Mouse (Mus musculus) testis, adult 10 weeks (tissue): Measurements from ENCODE around the gene Ick. TPM values are rescaled to one million over a fixed set of nuclear protein-coding genes. Genes with fewer than 3 reads are reported as not detected.

Source experiments
- polyA plus RNA-seq: library from polyadenylated mRNA; stranded (reverse); fragments of 350-450 nt; fragmentation: Illumina TruSeq; extraction: RNeasy Lipid Tissue Mini Kit (QIAGEN cat#74804); gene quantifications from one replicate; pipeline ENCODE4 v1.2.3, GENCODE M21; 2014; ENCODE audit warnings: low read depth, low replicate concordance

Gene Ick
- polyA plus RNA-seq: 19.0 TPM

DNA sequence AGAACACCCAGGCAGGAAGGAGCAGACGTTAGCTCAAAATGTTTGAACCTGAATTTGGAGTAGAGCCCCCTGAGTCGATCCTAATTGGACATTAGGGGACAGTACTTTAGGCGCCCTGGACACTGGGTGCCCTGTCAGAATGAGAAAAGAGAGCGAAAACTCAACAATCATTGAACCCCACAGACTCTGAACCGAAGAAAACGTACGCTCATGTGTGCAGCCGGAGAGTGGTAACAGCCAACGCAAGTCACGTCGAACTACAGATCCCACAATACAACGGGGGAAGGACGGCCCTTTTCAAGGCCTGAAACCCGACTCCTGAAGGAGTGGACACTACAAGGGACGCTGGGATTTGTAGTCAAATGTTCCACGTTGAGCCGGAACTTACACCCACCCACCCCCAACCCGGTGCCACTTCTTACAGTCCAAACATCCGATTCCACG lies at the start of gene Ick, which contains the start of gene Fbxo9:
TSS of gene Ick (plus strand) at position 397 of the 444 bp plus-strand sequence.
TSS of gene Fbxo9 (minus strand) at position 270 of the 444 bp plus-strand sequence.

DNA sequence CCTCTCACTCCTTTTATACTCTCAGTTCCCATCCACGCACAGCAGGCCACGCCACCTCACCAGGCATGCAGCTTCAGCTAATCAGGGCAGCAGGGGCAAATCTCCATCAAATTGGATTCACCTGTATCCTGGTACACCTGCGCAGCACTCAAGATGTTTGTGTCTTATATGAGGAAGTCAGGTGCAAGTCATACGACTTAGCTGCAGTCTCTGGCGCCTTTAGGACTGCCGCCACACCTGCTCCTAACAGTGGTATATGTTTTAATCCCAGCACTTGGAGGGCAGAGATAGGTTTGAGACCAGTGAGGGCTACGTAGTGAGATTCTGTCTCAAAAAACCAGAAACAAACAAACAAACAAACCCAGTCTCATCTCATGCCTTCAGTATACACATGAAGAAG lies 73.5 kb downstream of the Ick start, which contains the start of gene Gsta4:
TSS of gene Gsta4 (plus strand) at position 301 of the 400 bp plus-strand sequence.

Other genes with a start within 250 kb of the Ick start
- 99.5 TPM for gene Elovl5, start 191.8 kb upstream of the Ick start, polyA plus RNA-seq
- gene Gcm1, start 57.3 kb upstream of the Ick start, polyA plus RNA-seq: not detected
- 27.8 TPM for gene Fbxo9, start 127 bp upstream of the Ick start, polyA plus RNA-seq
- gene Gsta4, start 73.6 kb downstream of the Ick start, polyA plus RNA-seq: 42.4 TPM
- gene Gsta1, start 121.5 kb downstream of the Ick start, polyA plus RNA-seq: 1.8 TPM
- not detected for gene Gm3776, start 147.9 kb downstream of the Ick start, polyA plus RNA-seq
- not detected for gene Gm10639, start 180.7 kb downstream of the Ick start, polyA plus RNA-seq
- not detected for gene Omt2a, start 205.6 kb downstream of the Ick start, polyA plus RNA-seq
- gene Omt2b, start 218.4 kb downstream of the Ick start, polyA plus RNA-seq: not detected
- gene Gsta2, start 246.6 kb downstream of the Ick start, polyA plus RNA-seq: 43.6 TPM